Mouse (Mus musculus): ENCODE data around the gene Sec61a1.

GRCm38 (mm10) chr6:88545397-88545790, 26.7 kb upstream of the Sec61a1 start:
- TF ChIP-seq GATA1 (IDR thresholded peaks at IDR 0.05; ENCODE audit: borderline replicate concordance, low read length) (no peak), FLI1 (IDR thresholded peaks at IDR 0.05; ENCODE audit: low read length) (no peak)
